Mouse (Mus musculus): ENCODE measurements around the gene Slc35g1. TPM values are rescaled to one million over a fixed set of nuclear protein-coding genes. Genes with fewer than 3 reads are reported as not detected.
A peak's percentile ranks its signal among the peaks of the same experiment; 100 is the strongest.

Gene Slc35g1
- polyA plus RNA-seq (2015; fragmentation: Nextera tagmentation; extraction: Ambion mirVana) = 0.91 and 1.4 TPM in 2 replicates

GRCm38 (mm10) chr19:38395701-38396632, at the start of gene Slc35g1:
Gene Slc35g1 (plus strand): TSS chr19:38395980.
- Histone ChIP-seq H3K9me3 (no peaks in the 10 kb centered on the region), H3K27ac (peak within 1 kb of the TSS; percentile 42), H3K4me3 (peak within 1 kb of the TSS; percentile 70), H3K4me2 (peak within 1 kb of the TSS; percentile 71), H3K9ac (peak within 1 kb of the TSS; percentile 75), H3K27me3 (no peaks in the 10 kb centered on the region), H3K4me1 (replicated peaks) (peaks cover 6% of the 10 kb centered on the region), H3K36me3 (no peaks in the 10 kb centered on the region)
- WGBS = under 1% methylated on average over 78 of the region's 90 CpGs
- peak; percentile 92 for ATAC-seq (ENCODE audit: low FRiP score)

- peak; percentile 78 for ATAC-seq (ENCODE audit: low FRiP score)
- no peaks in the 10 kb centered on the region for H3K9me3 ChIP-seq
- no peak overlapping the region for H3K9ac ChIP-seq
- H3K4me3 ChIP-seq = peak overlapping the region; percentile 18; the same call in 1 of the 2 replicates
- no peaks in the 10 kb centered on the region for H3K27me3 ChIP-seq
- peak overlapping the region; percentile 30 for H3K27ac ChIP-seq
- H3K36me3 ChIP-seq = no peaks in the 10 kb centered on the region
- 25% methylated on average over 13 of the region's 13 CpGs for WGBS
- H3K4me1 ChIP-seq (replicated peaks) = no peaks in the 10 kb centered on the region
- peak overlapping the region; percentile 26 for H3K4me2 ChIP-seq
Measured at GRCm38 (mm10) chr19:38348271-38349012, 47.3 kb upstream of the Slc35g1 start.

- H3K36me3 ChIP-seq = no peaks in the 10 kb centered on the region
- WGBS = 66% methylated on average over 5 of the region's 5 CpGs
- H3K4me2 ChIP-seq = peak overlapping the region; percentile 26; the same call in 1 of the 2 replicates
- H3K27me3 ChIP-seq = no peaks in the 10 kb centered on the region
- no peak overlapping the region for H3K9ac ChIP-seq
- peak overlapping the region; percentile 18; the same call in 1 of the 2 replicates for H3K4me3 ChIP-seq
- peak; percentile 26; the same call in 1 of the 2 replicates for ATAC-seq (ENCODE audit: low FRiP score)
- H3K4me1 ChIP-seq (replicated peaks) = no peaks in the 10 kb centered on the region
- no peaks in the 10 kb centered on the region for H3K9me3 ChIP-seq
- H3K27ac ChIP-seq = peak overlapping the region; percentile 30; the same call in 1 of the 2 replicates
Measured at GRCm38 (mm10) chr19:38349013-38349341, 46.8 kb upstream of the Slc35g1 start.

GRCm38 (mm10) chr19:38351202-38351601, 44.6 kb upstream of the Slc35g1 start:
- H3K4me1 ChIP-seq (replicated peaks) = no peaks in the 10 kb centered on the region
- H3K4me3 ChIP-seq = no peak overlapping the region
- H3K9me3 ChIP-seq = no peaks in the 10 kb centered on the region
- H3K4me2 ChIP-seq = no peak overlapping the region
- WGBS = 95% methylated on average over 2 of the region's 2 CpGs
- H3K9ac ChIP-seq = no peak overlapping the region
- no peaks in the 10 kb centered on the region for H3K36me3 ChIP-seq
- ATAC-seq (ENCODE audit: low FRiP score) = no peak
- H3K27me3 ChIP-seq = no peaks in the 10 kb centered on the region
- H3K27ac ChIP-seq = no peak overlapping the region

GRCm38 (mm10) chr19:38351728-38352127, 44.1 kb upstream of the Slc35g1 start:
- Histone ChIP-seq H3K4me1 (replicated peaks) (no peaks in the 10 kb centered on the region), H3K36me3 (no peaks in the 10 kb centered on the region), H3K9me3 (no peaks in the 10 kb centered on the region), H3K4me2 (no peak overlapping the region), H3K9ac (no peak overlapping the region), H3K27me3 (no peaks in the 10 kb centered on the region), H3K27ac (no peak overlapping the region), H3K4me3 (no peak overlapping the region)
- WGBS = 93% methylated on average over 3 of the region's 3 CpGs
- no peak for ATAC-seq (ENCODE audit: low FRiP score)

- H3K27me3 ChIP-seq = no peaks in the 10 kb centered on the region
- ATAC-seq (ENCODE audit: low FRiP score) = peak; percentile 53; the same call in 1 of the 2 replicates
Measured at GRCm38 (mm10) chr19:38352495-38353130, 43.2 kb upstream of the Slc35g1 start.

GRCm38 (mm10) chr19:38354279-38354678, 41.5 kb upstream of the Slc35g1 start:
- Histone ChIP-seq H3K9me3 (no peaks in the 10 kb centered on the region), H3K27ac (no peak overlapping the region), H3K4me3 (no peak overlapping the region), H3K36me3 (no peaks in the 10 kb centered on the region), H3K9ac (no peak overlapping the region), H3K27me3 (no peaks in the 10 kb centered on the region), H3K4me1 (replicated peaks) (no peaks in the 10 kb centered on the region), H3K4me2 (no peak overlapping the region)
- ATAC-seq (ENCODE audit: low FRiP score) = no peak
- WGBS = 89% methylated on average over 1 of the region's 1 CpGs

More at GRCm38 (mm10) chr19:38352495-38353130, 43.2 kb upstream of the Slc35g1 start:
- Histone ChIP-seq H3K4me3 (no peak overlapping the region), H3K9ac (no peak overlapping the region), H3K36me3 (no peaks in the 10 kb centered on the region), H3K27ac (no peak overlapping the region), H3K4me2 (no peak overlapping the region), H3K4me1 (replicated peaks) (no peaks in the 10 kb centered on the region), H3K9me3 (no peaks in the 10 kb centered on the region)
- 46% methylated on average over 6 of the region's 6 CpGs for WGBS

GRCm38 (mm10) chr19:38354819-38355360, 40.9 kb upstream of the Slc35g1 start:
- Histone ChIP-seq H3K4me3 (no peak overlapping the region), H3K27me3 (no peaks in the 10 kb centered on the region), H3K9me3 (no peaks in the 10 kb centered on the region), H3K9ac (no peak overlapping the region), H3K4me1 (replicated peaks) (no peaks in the 10 kb centered on the region), H3K4me2 (no peak overlapping the region), H3K36me3 (no peaks in the 10 kb centered on the region), H3K27ac (no peak overlapping the region)
- no peak for ATAC-seq (ENCODE audit: low FRiP score)
- WGBS = 70% methylated on average over 10 of the region's 10 CpGs

GRCm38 (mm10) chr19:38356211-38356828, 39.5 kb upstream of the Slc35g1 start:
- no peak overlapping the region for H3K4me2 ChIP-seq
- WGBS = 86% methylated on average over 8 of the region's 8 CpGs
- no peak overlapping the region for H3K9ac ChIP-seq
- H3K4me1 ChIP-seq (replicated peaks) = no peaks in the 10 kb centered on the region
- no peak overlapping the region for H3K4me3 ChIP-seq
- ATAC-seq (ENCODE audit: low FRiP score) = no peak
- no peak overlapping the region for H3K27ac ChIP-seq
- no peaks in the 10 kb centered on the region for H3K36me3 ChIP-seq
- H3K27me3 ChIP-seq = no peaks in the 10 kb centered on the region
- no peaks in the 10 kb centered on the region for H3K9me3 ChIP-seq

- ATAC-seq (ENCODE audit: low FRiP score) = no peak
Measured at GRCm38 (mm10) chr19:38357956-38358623, 37.7 kb upstream of the Slc35g1 start.

GRCm38 (mm10) chr19:38359287-38359686, 36.5 kb upstream of the Slc35g1 start:
- WGBS = 92% methylated on average over 1 of the region's 1 CpGs

More at GRCm38 (mm10) chr19:38357956-38358623, 37.7 kb upstream of the Slc35g1 start:
- Histone ChIP-seq H3K4me1 (replicated peaks) (no peaks in the 10 kb centered on the region), H3K4me3 (no peak overlapping the region), H3K9ac (no peak overlapping the region), H3K27me3 (no peaks in the 10 kb centered on the region), H3K36me3 (no peaks in the 10 kb centered on the region), H3K4me2 (no peak overlapping the region), H3K9me3 (no peaks in the 10 kb centered on the region), H3K27ac (no peak overlapping the region)
- 71% methylated on average over 9 of the region's 9 CpGs for WGBS

More at GRCm38 (mm10) chr19:38359287-38359686, 36.5 kb upstream of the Slc35g1 start:
- H3K9me3 ChIP-seq = no peaks in the 10 kb centered on the region
- no peak overlapping the region for H3K9ac ChIP-seq
- no peak overlapping the region for H3K4me2 ChIP-seq
- H3K27me3 ChIP-seq = no peaks in the 10 kb centered on the region
- H3K4me1 ChIP-seq (replicated peaks) = no peaks in the 10 kb centered on the region
- H3K36me3 ChIP-seq = no peaks in the 10 kb centered on the region
- H3K4me3 ChIP-seq = no peak overlapping the region
- H3K27ac ChIP-seq = no peak overlapping the region
- ATAC-seq (ENCODE audit: low FRiP score) = no peak

All from hindbrain, embryonic 13.5 days (tissue).